Mouse (Mus musculus): Measurements from ENCODE around the gene Cntnap3. TPM values are rescaled to one million over a fixed set of nuclear protein-coding genes. Genes with fewer than 3 reads are reported as not detected.
"Not testable (repeated sequence)": the region's sequence is repeated elsewhere in the genome, so short reads cannot be mapped to it uniquely, and the experiment has no call there.

Cntnap3 gene
- polyA plus RNA-seq (2014; fragmentation: Nextera tagmentation; extraction: Ambion mirVana), result 0.07 TPM in 2 replicates

GRCm38 (mm10) chr13:64903585-64904208, at the start of gene Cntnap3:
Cntnap3 (minus strand) TSS chr13:64903955.
- Histone ChIP-seq H3K27me3 (ENCODE audit: control insufficient read depth, insufficient read depth, low read length) (no peaks in the 10 kb centered on the region), H3K9ac (ENCODE audit: low read depth, low read length) (no peak within 1 kb of the TSS), H3K27ac (ENCODE audit: low read depth, low read length) (no peak within 1 kb of the TSS), H3K36me3 (ENCODE audit: control insufficient read depth, insufficient read depth, low read length) (no peaks in the 10 kb centered on the region), H3K4me1 (ENCODE audit: control insufficient read depth, insufficient read depth, low read length) (no peaks in the 10 kb centered on the region), H3K4me3 (ENCODE audit: low read length) (no peak within 1 kb of the TSS), H3K9me3 (ENCODE audit: control insufficient read depth, low read length) (no peaks in the 10 kb centered on the region), H3K4me2 (replicated peaks; ENCODE audit: low read depth, low read length) (peak within 1 kb of the TSS; percentile 25; the same call in 1 of the 2 replicates)
- peak; percentile 87 for ATAC-seq (ENCODE audit: low FRiP score, low TSS enrichment)
- WGBS, result 8% methylated on average over 16 of the region's 16 CpGs

GRCm38 (mm10) chr13:64917191-64917590, 13.4 kb upstream of the Cntnap3 start, which contains the start of gene Spata31:
Spata31 (plus strand) TSS chr13:64917406.
- no peak for ATAC-seq (ENCODE audit: low FRiP score, low TSS enrichment)
- H3K4me1 ChIP-seq (ENCODE audit: control insufficient read depth, insufficient read depth, low read length), result no peaks in the 10 kb centered on the region
- H3K27me3 ChIP-seq (ENCODE audit: control insufficient read depth, insufficient read depth, low read length), result no peaks in the 10 kb centered on the region
- H3K9me3 ChIP-seq (ENCODE audit: control insufficient read depth, low read length), result no peaks in the 10 kb centered on the region
- H3K4me3 ChIP-seq (ENCODE audit: low read length), result no peak within 1 kb of the TSS
- H3K36me3 ChIP-seq (ENCODE audit: control insufficient read depth, insufficient read depth, low read length), result no peaks in the 10 kb centered on the region
- H3K4me2 ChIP-seq (replicated peaks; ENCODE audit: low read depth, low read length), result no peak within 1 kb of the TSS
- no peak within 1 kb of the TSS for H3K27ac ChIP-seq (ENCODE audit: low read depth, low read length)
- 58% methylated on average over 1 of the region's 1 CpGs for WGBS
- H3K9ac ChIP-seq (ENCODE audit: low read depth, low read length), result no peak within 1 kb of the TSS

GRCm38 (mm10) chr13:64903132-64903531, 623 bp downstream of the Cntnap3 start:
- Histone ChIP-seq H3K27ac (ENCODE audit: low read depth, low read length) (no peak overlapping the region), H3K36me3 (ENCODE audit: control insufficient read depth, insufficient read depth, low read length) (no peaks in the 10 kb centered on the region), H3K9me3 (ENCODE audit: control insufficient read depth, low read length) (no peaks in the 10 kb centered on the region), H3K27me3 (ENCODE audit: control insufficient read depth, insufficient read depth, low read length) (no peaks in the 10 kb centered on the region), H3K4me3 (ENCODE audit: low read length) (no peak overlapping the region), H3K4me2 (replicated peaks; ENCODE audit: low read depth, low read length) (no peak overlapping the region), H3K9ac (ENCODE audit: low read depth, low read length) (no peak overlapping the region), H3K4me1 (ENCODE audit: control insufficient read depth, insufficient read depth, low read length) (no peaks in the 10 kb centered on the region)
- WGBS, result 18% methylated on average over 1 of the region's 1 CpGs
- no peak for ATAC-seq (ENCODE audit: low FRiP score, low TSS enrichment)

GRCm38 (mm10) chr13:64865397-64865796, 38.4 kb downstream of the Cntnap3 start:
- Histone ChIP-seq H3K9ac (ENCODE audit: low read depth, low read length) (no peak overlapping the region), H3K36me3 (ENCODE audit: control insufficient read depth, insufficient read depth, low read length) (no peaks in the 10 kb centered on the region), H3K4me2 (replicated peaks; ENCODE audit: low read depth, low read length) (no peak overlapping the region), H3K4me3 (ENCODE audit: low read length) (no peak overlapping the region), H3K9me3 (ENCODE audit: control insufficient read depth, low read length) (no peaks in the 10 kb centered on the region), H3K27me3 (ENCODE audit: control insufficient read depth, insufficient read depth, low read length) (no peaks in the 10 kb centered on the region), H3K27ac (ENCODE audit: low read depth, low read length) (no peak overlapping the region), H3K4me1 (ENCODE audit: control insufficient read depth, insufficient read depth, low read length) (no peaks in the 10 kb centered on the region)
- ATAC-seq (ENCODE audit: low FRiP score, low TSS enrichment), result no peak
- WGBS, result 88% methylated on average over 3 of the region's 3 CpGs

- 60% methylated on average over 5 of the region's 5 CpGs for WGBS
- H3K27ac ChIP-seq (ENCODE audit: low read depth, low read length); ATAC-seq (ENCODE audit: low FRiP score, low TSS enrichment): not testable (repeated sequence)
Observed at GRCm38 (mm10) chr13:64824856-64825255, 78.9 kb downstream of the Cntnap3 start.

GRCm38 (mm10) chr13:64745383-64745782, 158.4 kb downstream of the Cntnap3 start:
- Histone ChIP-seq H3K4me3 (ENCODE audit: low read length) (no peak overlapping the region), H3K27me3 (ENCODE audit: control insufficient read depth, insufficient read depth, low read length) (no peaks in the 10 kb centered on the region), H3K9ac (ENCODE audit: low read depth, low read length) (no peak overlapping the region), H3K36me3 (ENCODE audit: control insufficient read depth, insufficient read depth, low read length) (no peaks in the 10 kb centered on the region), H3K4me2 (replicated peaks; ENCODE audit: low read depth, low read length) (no peak overlapping the region), H3K9me3 (ENCODE audit: control insufficient read depth, low read length) (0 out of 2 replicates have a peak, but pooled peaks cover 2% of the 10 kb centered on the region), H3K4me1 (ENCODE audit: control insufficient read depth, insufficient read depth, low read length) (no peaks in the 10 kb centered on the region), H3K27ac (ENCODE audit: low read depth, low read length) (no peak overlapping the region)
- no peak for ATAC-seq (ENCODE audit: low FRiP score, low TSS enrichment)
- WGBS, result 90% methylated on average over 3 of the region's 3 CpGs

More at GRCm38 (mm10) chr13:64824856-64825255, 78.9 kb downstream of the Cntnap3 start:
- H3K9ac ChIP-seq (ENCODE audit: low read depth, low read length); H3K4me1 ChIP-seq (ENCODE audit: control insufficient read depth, insufficient read depth, low read length); H3K27me3 ChIP-seq (ENCODE audit: control insufficient read depth, insufficient read depth, low read length); H3K36me3 ChIP-seq (ENCODE audit: control insufficient read depth, insufficient read depth, low read length); H3K9me3 ChIP-seq (ENCODE audit: control insufficient read depth, low read length); H3K4me3 ChIP-seq (ENCODE audit: low read length); H3K4me2 ChIP-seq (replicated peaks; ENCODE audit: low read depth, low read length): not testable (repeated sequence)

GRCm38 (mm10) chr13:64732244-64732643, 171.5 kb downstream of the Cntnap3 start:
- H3K4me3 ChIP-seq (ENCODE audit: low read length), result no peak overlapping the region
- ATAC-seq (ENCODE audit: low FRiP score, low TSS enrichment), result no peak
- H3K27me3 ChIP-seq (ENCODE audit: control insufficient read depth, insufficient read depth, low read length), result no peaks in the 10 kb centered on the region
- 86% methylated on average over 3 of the region's 3 CpGs for WGBS
- H3K4me2 ChIP-seq (replicated peaks; ENCODE audit: low read depth, low read length), result no peak overlapping the region
- H3K36me3 ChIP-seq (ENCODE audit: control insufficient read depth, insufficient read depth, low read length), result no peaks in the 10 kb centered on the region
- H3K9ac ChIP-seq (ENCODE audit: low read depth, low read length), result no peak overlapping the region
- no peak overlapping the region for H3K27ac ChIP-seq (ENCODE audit: low read depth, low read length)
- H3K9me3 ChIP-seq (ENCODE audit: control insufficient read depth, low read length), result no peaks in the 10 kb centered on the region
- H3K4me1 ChIP-seq (ENCODE audit: control insufficient read depth, insufficient read depth, low read length), result no peaks in the 10 kb centered on the region

- Histone ChIP-seq H3K4me3 (ENCODE audit: low read length) (no peak overlapping the region), H3K36me3 (ENCODE audit: control insufficient read depth, insufficient read depth, low read length) (no peaks in the 10 kb centered on the region), H3K27ac (ENCODE audit: low read depth, low read length) (no peak overlapping the region), H3K9me3 (ENCODE audit: control insufficient read depth, low read length) (no peaks in the 10 kb centered on the region), H3K4me1 (ENCODE audit: control insufficient read depth, insufficient read depth, low read length) (no peaks in the 10 kb centered on the region), H3K4me2 (replicated peaks; ENCODE audit: low read depth, low read length) (no peak overlapping the region), H3K27me3 (ENCODE audit: control insufficient read depth, insufficient read depth, low read length) (no peaks in the 10 kb centered on the region), H3K9ac (ENCODE audit: low read depth, low read length) (no peak overlapping the region)
- 80% methylated on average over 2 of the region's 2 CpGs for WGBS
- ATAC-seq (ENCODE audit: low FRiP score, low TSS enrichment), result no peak
Observed at GRCm38 (mm10) chr13:64716791-64717190, 187.0 kb downstream of the Cntnap3 start.

- Histone ChIP-seq H3K27ac (ENCODE audit: low read depth, low read length) (no peak overlapping the region), H3K4me2 (replicated peaks; ENCODE audit: low read depth, low read length) (no peak overlapping the region), H3K36me3 (ENCODE audit: control insufficient read depth, insufficient read depth, low read length) (no peaks in the 10 kb centered on the region), H3K9me3 (ENCODE audit: control insufficient read depth, low read length) (no peaks in the 10 kb centered on the region), H3K9ac (ENCODE audit: low read depth, low read length) (no peak overlapping the region), H3K4me3 (ENCODE audit: low read length) (no peak overlapping the region), H3K27me3 (ENCODE audit: control insufficient read depth, insufficient read depth, low read length) (no peaks in the 10 kb centered on the region), H3K4me1 (ENCODE audit: control insufficient read depth, insufficient read depth, low read length) (no peaks in the 10 kb centered on the region)
- no peak for ATAC-seq (ENCODE audit: low FRiP score, low TSS enrichment)
- WGBS, result 79% methylated on average over 1 of the region's 1 CpGs
Observed at GRCm38 (mm10) chr13:64692463-64692862, 211.3 kb downstream of the Cntnap3 start.
